Mouse (Mus musculus) neural tube, embryonic 10.5 days (tissue): ENCODE results near the gene Smchd1.
A peak's percentile ranks its signal among the peaks of the same experiment; 100 is the strongest.
"Not testable (repeated sequence)": the region's sequence is repeated elsewhere in the genome, so short reads cannot be mapped to it uniquely, and the experiment has no call there.

Experiments
- DNase-seq: peaks from one replicate; pipeline ENCODE4 v3.0.0-alpha.2; 2017; ENCODE audit warnings: low spot score; ENCODE audit errors: extremely low spot score

Smchd1 gene

GRCm38 (mm10) chr17:71445191-71445590 is 30.0 kb downstream of the Smchd1 start:
- DNase-seq = no peak

DNA sequence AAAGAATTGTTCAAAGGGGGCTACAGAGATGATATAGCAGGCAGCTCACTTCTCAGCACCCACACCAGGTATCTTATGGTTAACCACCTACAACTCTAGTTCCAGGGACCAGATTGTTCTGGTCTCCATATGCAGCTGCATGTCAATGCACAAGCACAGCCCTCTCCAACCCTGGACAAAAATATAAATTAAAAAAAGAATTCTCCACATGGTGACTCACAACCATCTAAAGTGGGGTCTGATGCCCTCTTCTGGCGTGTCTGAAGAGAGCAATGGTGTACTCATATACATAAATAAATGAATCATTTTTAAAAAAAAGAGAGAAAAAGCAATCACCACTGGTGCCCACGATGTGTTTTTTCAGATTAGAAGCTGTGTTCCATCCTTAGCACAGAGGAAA is 30.4 kb downstream of the Smchd1 start:
- DNase-seq = no peak

DNA sequence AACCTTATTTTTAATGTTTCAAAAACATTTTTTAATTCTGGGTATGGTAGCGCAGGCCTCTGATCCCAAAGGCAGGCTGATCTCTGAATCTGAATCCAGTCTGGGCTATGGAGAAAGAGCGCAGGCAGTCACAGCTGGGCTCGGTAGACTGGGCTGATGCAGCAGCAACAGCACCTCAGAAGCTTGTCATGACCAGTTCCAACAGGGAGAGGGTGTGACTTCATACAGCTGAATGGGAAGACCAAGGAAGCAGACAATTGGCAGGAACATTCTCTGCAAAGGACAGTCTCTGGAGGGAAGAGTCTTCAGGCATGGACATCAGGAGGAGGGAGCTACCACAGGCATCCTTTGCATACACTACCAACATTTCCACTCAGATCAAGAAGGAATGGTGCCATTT is 31.0 kb downstream of the Smchd1 start:
- DNase-seq = no peak

- DNase-seq = no peak
Observed at GRCm38 (mm10) chr17:71443273-71443672, 31.9 kb downstream of the Smchd1 start.

DNA sequence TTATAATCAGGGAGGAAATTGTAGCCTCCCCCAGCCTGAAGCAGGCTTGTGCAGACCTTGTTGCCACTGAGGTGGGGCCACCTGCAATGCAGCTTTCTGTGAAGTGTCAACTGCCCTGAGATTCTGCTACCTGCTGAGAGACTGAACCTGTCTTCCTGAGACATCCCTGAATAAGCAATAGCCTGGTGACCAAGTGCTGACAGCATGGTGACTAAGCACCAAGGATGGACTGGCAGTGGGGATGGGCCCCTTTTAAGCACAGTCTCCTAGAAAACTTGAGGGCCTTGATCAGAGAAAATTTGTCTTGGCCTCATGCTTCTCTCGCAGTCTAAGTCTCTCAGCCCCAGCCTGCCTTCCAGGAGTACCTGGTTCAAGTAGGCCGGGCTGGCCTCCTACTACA is 52.6 kb downstream of the Smchd1 start:
- not testable (repeated sequence) for DNase-seq

DNA sequence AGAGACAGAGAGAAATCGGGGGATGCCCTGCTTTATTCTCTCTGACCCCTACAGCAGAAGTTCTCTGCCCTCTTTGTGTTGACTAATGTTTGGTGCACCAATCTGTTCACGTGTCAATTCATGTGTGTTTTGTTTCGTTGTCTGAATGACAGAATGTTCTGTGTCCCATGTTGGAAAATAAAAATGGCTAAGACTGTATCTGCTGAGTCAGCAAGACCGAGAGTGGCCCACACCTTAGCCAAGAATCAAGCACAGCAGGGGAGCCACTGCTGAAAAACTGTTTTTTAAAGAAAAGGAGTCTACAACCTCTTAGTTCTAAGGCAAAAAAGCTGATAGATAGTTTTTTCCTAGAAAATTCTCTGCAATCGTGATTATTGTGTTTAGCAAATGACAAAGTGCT is 55.7 kb downstream of the Smchd1 start:
- not testable (repeated sequence) for DNase-seq

DNA sequence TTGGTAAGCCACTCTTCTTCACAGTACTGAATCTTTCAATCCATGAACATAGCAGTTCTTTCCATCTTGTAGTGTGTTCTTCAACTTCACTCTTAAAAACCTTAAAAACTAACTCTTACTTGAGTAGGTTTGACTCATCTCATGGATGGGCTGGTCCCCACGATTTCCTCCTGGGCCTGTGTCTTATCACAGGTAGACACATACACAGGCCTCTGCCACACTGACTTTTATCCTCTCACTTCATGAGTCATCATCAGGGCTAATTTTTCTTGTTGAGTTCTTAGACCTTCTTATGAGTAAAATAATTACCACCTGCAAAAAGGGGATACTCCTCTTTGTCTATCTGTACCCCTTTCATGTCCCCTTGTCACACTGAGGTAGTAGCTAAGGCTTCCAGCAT is 58.1 kb downstream of the Smchd1 start:
- DNase-seq = no peak

DNA sequence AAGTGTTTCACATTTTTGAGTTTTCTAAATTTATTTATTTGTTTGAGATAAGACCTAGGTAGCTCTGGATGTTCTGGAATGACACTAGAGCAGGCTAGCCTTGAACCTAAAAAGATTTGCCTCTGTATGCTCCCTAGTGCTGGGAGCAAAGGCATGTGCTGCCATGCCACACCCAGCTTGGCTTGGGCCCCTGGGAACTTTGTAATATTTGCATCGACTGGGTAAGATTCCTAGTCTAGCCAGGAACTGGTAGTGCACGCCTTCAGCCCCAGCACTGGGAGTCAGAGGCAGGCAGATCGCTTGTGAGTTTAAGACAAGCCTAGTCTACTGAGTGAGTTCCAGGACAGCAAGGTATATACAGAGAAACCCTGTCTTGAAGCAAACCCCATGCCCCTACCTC is 87.7 kb downstream of the Smchd1 start:
- DNase-seq = no peak

GRCm38 (mm10) chr17:71380346-71380745 is 94.8 kb downstream of the Smchd1 start:
- no peak for DNase-seq

DNA sequence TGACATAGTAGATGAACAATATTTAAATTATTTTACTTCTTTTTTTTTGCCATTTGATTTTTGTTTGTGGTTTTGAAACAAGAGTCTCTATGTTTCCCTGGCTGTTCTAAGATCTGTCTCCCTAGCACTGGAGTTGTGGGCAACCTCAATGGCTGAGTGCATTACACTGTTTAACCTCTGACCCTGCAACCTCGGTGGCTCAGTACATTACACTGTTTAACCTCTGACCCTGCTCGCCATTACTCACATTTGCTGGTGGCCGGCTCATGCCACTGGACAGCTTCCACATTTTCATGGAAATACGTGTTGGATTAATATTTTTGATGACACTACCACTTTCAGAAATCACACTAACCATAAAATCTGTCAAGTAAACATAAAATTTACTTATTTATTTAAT is 97.2 kb downstream of the Smchd1 start:
- DNase-seq = no peak

DNA sequence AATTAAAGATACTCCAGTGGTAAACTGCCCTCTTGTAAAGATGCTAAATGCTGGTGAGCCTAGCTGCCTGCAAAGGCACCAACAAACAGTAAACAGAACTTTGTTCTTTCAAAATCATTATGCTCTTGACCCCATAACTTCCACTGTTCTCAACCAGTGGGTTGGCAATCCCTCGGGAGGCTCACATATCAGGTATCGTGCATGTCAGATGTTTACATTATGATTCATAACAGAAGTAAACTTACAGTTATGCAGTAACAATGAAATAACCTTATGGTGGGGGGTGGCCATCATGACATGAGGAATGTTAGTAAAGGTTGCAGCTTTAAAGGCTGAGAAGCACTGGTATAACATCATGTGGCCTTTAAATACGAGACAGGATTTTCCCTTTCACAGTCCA is 119.6 kb downstream of the Smchd1 start:
- no peak for DNase-seq

GRCm38 (mm10) chr17:71354205-71354604 is 120.9 kb downstream of the Smchd1 start:
- no peak for DNase-seq

GRCm38 (mm10) chr17:71348188-71348587 is 127.0 kb downstream of the Smchd1 start:
- no peak for DNase-seq

GRCm38 (mm10) chr17:71342006-71342405 is 133.1 kb downstream of the Smchd1 start:
- DNase-seq = no peak

- DNase-seq = no peak
Observed at GRCm38 (mm10) chr17:71338627-71339026, 136.5 kb downstream of the Smchd1 start.

DNA sequence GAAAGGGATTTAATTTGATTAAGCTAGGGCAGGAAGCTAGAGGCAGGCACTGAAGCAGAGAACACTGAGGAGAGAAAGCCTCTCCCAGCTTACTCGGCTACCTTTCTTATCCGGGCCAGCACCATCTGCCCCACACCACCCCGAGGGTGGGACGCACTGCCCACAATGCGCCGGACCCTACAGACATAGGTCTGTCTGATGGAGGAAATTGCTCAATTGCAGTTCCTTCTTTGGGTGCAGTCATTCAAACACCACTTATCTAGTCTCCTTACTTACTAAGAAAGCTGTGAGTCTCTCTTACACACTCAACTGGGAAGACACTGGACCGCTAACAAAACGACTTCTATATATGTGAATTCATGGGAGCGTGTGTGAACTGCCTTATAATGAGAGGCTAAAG is 137.6 kb downstream of the Smchd1 start:
- no peak for DNase-seq

- no peak for DNase-seq
Observed at GRCm38 (mm10) chr17:71336421-71336820, 138.7 kb downstream of the Smchd1 start.

GRCm38 (mm10) chr17:71332298-71332697 is 142.8 kb downstream of the Smchd1 start:
- no peak for DNase-seq

DNA sequence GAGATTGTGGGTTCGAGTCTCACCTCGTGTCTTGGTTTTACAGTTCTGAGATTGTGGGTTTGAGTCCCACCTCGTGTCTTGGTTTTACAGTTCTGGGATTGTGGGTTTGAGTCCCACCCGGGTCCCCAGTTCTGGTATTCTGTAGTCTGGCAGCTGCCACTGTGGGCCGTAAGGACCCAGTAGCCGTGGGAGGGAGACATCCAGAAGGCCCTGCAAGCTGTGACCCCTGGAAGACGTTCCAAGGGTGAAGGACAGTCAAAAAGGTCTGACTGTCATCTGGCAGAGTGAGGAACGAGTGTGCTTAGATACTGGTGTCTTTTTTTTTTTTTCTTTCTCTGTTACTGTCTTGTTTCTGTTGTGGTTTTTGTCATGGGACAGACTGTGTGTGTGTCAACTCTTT is 154.4 kb downstream of the Smchd1 start:
- not testable (repeated sequence) for DNase-seq

DNA sequence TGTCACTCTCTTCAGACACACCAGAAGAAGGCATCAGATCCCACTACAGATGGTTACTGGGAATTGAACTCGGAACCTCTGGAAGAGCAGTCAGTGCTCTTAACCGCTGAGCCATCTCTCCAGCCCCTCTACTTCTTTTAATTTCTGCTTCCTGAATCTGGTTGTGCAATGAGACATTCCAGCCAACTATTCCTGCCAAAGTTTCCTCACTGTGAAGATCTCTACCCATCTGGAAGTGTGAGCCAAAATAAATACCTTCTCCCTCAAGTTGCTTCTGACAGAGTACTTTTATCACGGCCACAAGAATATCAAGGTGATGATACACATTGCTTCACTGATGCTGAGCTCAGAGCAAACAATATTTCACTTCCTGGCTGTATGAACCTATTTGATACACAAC is 155.8 kb downstream of the Smchd1 start:
- DNase-seq = no peak

- no peak for DNase-seq
Observed at GRCm38 (mm10) chr17:71317571-71317970, 157.6 kb downstream of the Smchd1 start.

DNA sequence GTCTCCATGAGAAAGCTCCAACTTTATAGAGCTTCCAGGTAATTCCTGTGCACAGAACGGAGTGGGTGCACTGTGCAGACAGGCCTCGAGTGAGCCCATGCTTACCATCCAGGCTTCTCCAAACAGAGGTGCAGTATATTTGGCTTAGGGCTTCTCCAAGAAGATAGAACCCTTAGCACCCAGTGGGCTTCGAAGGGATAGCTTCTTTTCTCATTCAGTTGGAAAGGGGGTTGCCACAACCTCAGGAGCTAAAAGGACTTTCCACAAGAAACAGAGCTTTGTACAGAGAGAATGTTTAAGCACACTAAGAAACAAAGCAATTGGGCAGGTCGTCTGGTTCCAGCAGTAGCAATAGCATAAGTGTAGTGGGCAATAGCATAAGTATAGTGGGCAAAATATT is 160.8 kb downstream of the Smchd1 start:
- no peak for DNase-seq

- DNase-seq = peak; percentile 42
Observed at GRCm38 (mm10) chr17:71311340-71312171, 163.6 kb downstream of the Smchd1 start, which contains the start of gene Emilin2. Gene Emilin2 (minus strand): TSS chr17:71311978.
